Mouse (Mus musculus): ENCODE data around the gene Klk15.

GRCm38 (mm10) chr7:43952703-43953102 lies 19.2 kb downstream of the Klk15 start:
- no peak for TF ChIP-seq CTCF (IDR thresholded peaks at IDR 0.05; ENCODE audit: low read depth)
- no peak for TF ChIP-seq EP300 (IDR thresholded peaks at IDR 0.05; ENCODE audit: low read depth)

Data from heart, postnatal 0 days (tissue).